Mouse (Mus musculus) cerebellum, adult 2 months (tissue): ENCODE data around the gene Slc35e3.

Experiments
- CTCF ChIP-seq: fragments of 200-500 bp; IDR thresholded peaks from 2 replicates; pipeline ENCODE4 v1.5.1; 2011; ENCODE audit warnings: low read depth, mild to moderate bottlenecking, control low read depth, low read length, moderate library complexity, borderline replicate concordance; ENCODE audit not compliant: insufficient read depth
- POLR2A ChIP-seq: fragments of 200-500 bp; IDR thresholded peaks from 2 replicates; pipeline ENCODE4 v1.6.1; 2011; ENCODE audit warnings: low read length, control low read depth, borderline replicate concordance; ENCODE audit not compliant: insufficient read depth

- TF ChIP-seq CTCF (no peak), POLR2A (no peak)
These were observed 21.9 kb upstream of the Slc35e3 start for GRCm38 (mm10) chr10:117768141-117768440.
